Mouse (Mus musculus) heart, adult 2 months (tissue): ENCODE data around the gene Hdgfl3. TPM values are rescaled to one million over a fixed set of nuclear protein-coding genes. Genes with fewer than 3 reads are reported as not detected.

ENCODE experiments used
- DNase-seq, 2 experiments: peaks; one replicate each; pipeline ENCODE4 v3.0.0; 2021
- H3K27ac ChIP-seq: fragments of 200-600 bp; 2 replicates; pipeline ENCODE4 v1.8.1; 2022
- H3K27me3 ChIP-seq: fragments of 200-500 bp; 2 replicates; pipeline ENCODE4 v1.6.1; 2012; ENCODE audit warnings: mild to moderate bottlenecking, low read length, inconsistent platforms, mixed read lengths; ENCODE audit not compliant: control insufficient read depth, insufficient read depth
- H3K36me3 ChIP-seq: fragments of 200-500 bp; 2 replicates; pipeline ENCODE4 v1.6.1; 2012; ENCODE audit warnings: low read length, inconsistent platforms; ENCODE audit not compliant: control insufficient read depth, insufficient read depth
- H3K4me1 ChIP-seq: fragments of 200-500 bp; 2 replicates; pipeline ENCODE4 v1.6.1; 2011; ENCODE audit warnings: low read length; ENCODE audit not compliant: control insufficient read depth, insufficient read depth
- H3K4me3 ChIP-seq: fragments of 200-600 bp; 2 replicates; pipeline ENCODE4 v1.8.1; 2022
- H3K79me2 ChIP-seq: fragments of 200-500 bp; replicated peaks from 2 replicates; pipeline ENCODE4 v1.6.1; 2012; ENCODE audit warnings: mild to moderate bottlenecking, inconsistent platforms, low read length, moderate library complexity, mixed read lengths; ENCODE audit not compliant: control insufficient read depth, insufficient read depth
- H3K9ac ChIP-seq: fragments of 200-500 bp; 2 replicates; pipeline ENCODE4 v1.6.1; 2012; ENCODE audit warnings: low read depth, mild to moderate bottlenecking, control low read depth, inconsistent platforms, low read length, mixed read lengths
- CTCF ChIP-seq: fragments of 200-600 bp; IDR thresholded peaks from 2 replicates; pipeline ENCODE4 v1.8.1; 2022; ENCODE audit warnings: antibody characterized with exemption, mild to moderate bottlenecking, moderate library complexity
- EP300 ChIP-seq: fragments of 200-500 bp; IDR thresholded peaks from 2 replicates; pipeline ENCODE4 v1.6.1; 2011; ENCODE audit warnings: low read depth, low read length, control low read depth; ENCODE audit not compliant: insufficient read depth
- POLR2A ChIP-seq: fragments of 200-500 bp; IDR thresholded peaks from 2 replicates; pipeline ENCODE4 v1.6.1; 2011; ENCODE audit warnings: mild to moderate bottlenecking, low read depth, low read length, control low read depth; ENCODE audit not compliant: insufficient read depth
- WGBS: fragments of 180-500 bp; shearing (Covaris S2); methylation state at CpG from one replicate; pipeline ENCODE4 v1.1.7; 2018; 5-methylcytosine and 5-hydroxymethylcytosine counted together
- intact Hi-C: fragments of 180-260 bp; cut with DNase I; formaldehyde crosslinking; loops from one replicate; pipeline ENCODE4 v1.15.1; 2025
- polyA plus RNA-seq: library from polyadenylated mRNA; depleted of rRNA; stranded (reverse); fragments of >200 nt; gene quantifications from 2 replicates; pipeline ENCODE4 v1.2.3, GENCODE M21; 2012
- total RNA-seq, 2 experiments: library from RNA; stranded (reverse); gene quantifications; 2 replicates each; pipeline ENCODE4 v1.2.3; 2021

The Hdgfl3 gene
- total and polyA plus RNA-seq, 3 experiments: 1.8 to 8.0 (median 7.8) TPM

GRCm38 (mm10) chr7:81885128-81885527 lies 49.1 kb downstream of the Hdgfl3 start:
- Histone ChIP-seq H3K4me3 (no peak overlapping the region), H3K27ac (no peak overlapping the region), H3K4me1 (no peaks in the 10 kb centered on the region), H3K36me3 (no peaks in the 10 kb centered on the region; the same call in 1 of the 2 replicates), H3K79me2 (no peaks in the 10 kb centered on the region), H3K9ac (no peak overlapping the region), H3K27me3 (no peaks in the 10 kb centered on the region)
- 89% methylated on average over 4 of the region's 4 CpGs for WGBS
- TF ChIP-seq POLR2A (no peak), CTCF (no peak), EP300 (no peak)
- no peak for DNase-seq
- intact Hi-C loops: no loop called here

DNA sequence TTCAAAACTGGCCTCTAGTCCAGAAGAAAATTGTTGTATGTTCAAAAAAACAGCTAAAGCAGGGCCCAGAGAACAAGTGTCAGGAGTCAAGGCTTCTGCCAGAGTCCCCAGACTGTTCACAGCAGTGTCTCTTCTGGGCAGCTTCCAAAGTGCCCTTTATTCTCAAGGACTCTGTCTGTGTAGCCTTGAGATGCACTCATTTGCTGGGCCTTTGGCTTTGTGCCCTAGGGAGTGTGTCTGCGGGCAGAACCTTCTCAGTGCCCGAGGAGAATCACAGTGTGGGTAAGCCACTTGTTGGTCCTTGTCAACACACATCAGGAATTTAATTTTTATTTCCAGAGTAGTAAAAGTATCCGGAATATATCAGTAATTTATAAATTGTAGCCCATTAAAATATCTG lies 52.7 kb downstream of the Hdgfl3 start:
- intact Hi-C loops: no loop called here
- TF ChIP-seq POLR2A (no peak), CTCF (no peak), EP300 (no peak)
- no peak overlapping the region for H3K27ac ChIP-seq
- H3K27me3 ChIP-seq: no peaks in the 10 kb centered on the region
- no peak for DNase-seq
- H3K9ac ChIP-seq: no peak overlapping the region
- WGBS: 72% methylated on average over 3 of the region's 3 CpGs
- no peak overlapping the region for H3K4me3 ChIP-seq
- H3K36me3 ChIP-seq: no peaks in the 10 kb centered on the region
- H3K79me2 ChIP-seq: no peaks in the 10 kb centered on the region
- no peaks in the 10 kb centered on the region for H3K4me1 ChIP-seq

DNA sequence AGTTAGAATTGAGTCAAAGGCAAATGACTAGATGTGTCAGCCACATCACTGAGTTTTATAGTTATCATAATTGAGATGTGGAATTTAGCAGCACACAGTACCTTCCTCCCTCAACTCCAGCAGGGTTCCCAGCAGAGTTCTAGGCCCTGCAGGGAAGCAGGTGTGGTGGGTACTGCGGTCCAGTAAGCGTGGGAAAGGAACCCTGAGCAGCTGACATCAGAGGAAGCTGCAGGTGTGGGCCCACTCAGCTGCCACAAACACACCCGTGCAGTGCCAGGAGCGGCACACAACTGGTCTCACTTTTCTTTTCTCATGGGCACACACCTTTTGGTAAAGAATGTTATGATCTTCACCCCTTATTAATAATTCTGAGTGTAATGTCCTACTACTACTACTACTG lies 53.5 kb downstream of the Hdgfl3 start:
- Histone ChIP-seq H3K36me3 (no peaks in the 10 kb centered on the region), H3K27me3 (no peaks in the 10 kb centered on the region), H3K9ac (no peak overlapping the region), H3K27ac (no peak overlapping the region), H3K79me2 (no peaks in the 10 kb centered on the region), H3K4me3 (no peak overlapping the region), H3K4me1 (no peaks in the 10 kb centered on the region)
- TF ChIP-seq CTCF: no peak
- no peak for TF ChIP-seq POLR2A
- no peak for TF ChIP-seq EP300
- 85% methylated on average over 4 of the region's 4 CpGs for WGBS
- DNase-seq: no peak
- intact Hi-C loops: no loop called here

DNA sequence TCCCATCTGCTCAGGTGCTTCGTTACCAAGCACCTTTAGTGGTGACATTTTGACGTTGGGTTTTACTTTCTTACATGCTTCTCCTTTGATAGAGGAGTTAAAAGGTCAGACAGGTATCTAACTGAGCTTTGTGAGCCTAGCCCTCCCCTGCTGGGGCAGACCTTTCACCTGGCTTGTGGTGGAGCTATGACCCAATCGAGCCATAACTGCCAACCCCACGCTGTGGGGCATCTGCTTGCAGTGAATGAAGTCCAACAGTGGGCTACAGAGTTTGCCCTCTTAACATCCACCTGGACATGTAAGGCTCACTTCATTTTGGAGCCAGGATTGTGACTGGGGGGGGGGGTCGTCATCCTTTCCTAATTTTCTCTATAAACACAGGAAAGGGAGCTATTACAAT lies 54.0 kb downstream of the Hdgfl3 start:
- intact Hi-C loops: no loop called here
- 87% methylated on average over 5 of the region's 5 CpGs for WGBS
- no peak overlapping the region for H3K4me3 ChIP-seq
- H3K27me3 ChIP-seq: no peaks in the 10 kb centered on the region
- no peak overlapping the region for H3K27ac ChIP-seq
- H3K9ac ChIP-seq: no peak overlapping the region
- H3K36me3 ChIP-seq: no peaks in the 10 kb centered on the region
- H3K79me2 ChIP-seq: no peaks in the 10 kb centered on the region
- no peaks in the 10 kb centered on the region for H3K4me1 ChIP-seq
- TF ChIP-seq CTCF (no peak), EP300 (no peak), POLR2A (no peak)
- no peak for DNase-seq

- no peak for DNase-seq
- Histone ChIP-seq H3K27me3 (no peaks in the 10 kb centered on the region), H3K9ac (no peak overlapping the region), H3K4me3 (no peak overlapping the region), H3K4me1 (no peaks in the 10 kb centered on the region), H3K79me2 (no peaks in the 10 kb centered on the region), H3K27ac (no peak overlapping the region), H3K36me3 (no peaks in the 10 kb centered on the region)
- intact Hi-C loops: no loop called here
- TF ChIP-seq CTCF: no peak
- WGBS: 53% methylated on average over 9 of the region's 9 CpGs
Observed at GRCm38 (mm10) chr7:81875372-81875771, 58.9 kb downstream of the Hdgfl3 start.

DNA sequence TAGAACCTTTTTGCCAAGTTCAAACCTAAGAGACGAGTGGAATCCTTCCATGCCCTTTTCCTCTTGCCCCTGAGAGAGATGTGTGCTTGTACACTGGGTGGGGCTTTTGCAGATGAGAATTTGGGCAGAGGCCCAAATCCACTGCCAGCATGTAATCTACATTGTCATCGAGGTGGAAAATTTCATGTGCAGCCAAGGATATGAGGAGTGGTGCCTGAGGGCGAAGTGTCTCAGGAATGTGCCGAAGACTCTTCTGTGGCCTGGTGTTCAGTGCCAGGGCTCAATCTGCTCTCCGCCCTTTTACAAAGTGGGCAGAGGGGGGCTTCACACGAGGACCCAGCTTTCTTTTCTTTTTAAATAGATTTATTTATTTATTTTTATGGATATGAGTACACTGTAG lies 59.6 kb downstream of the Hdgfl3 start:
- Histone ChIP-seq H3K4me3 (no peak overlapping the region), H3K27ac (no peak overlapping the region), H3K4me1 (no peaks in the 10 kb centered on the region), H3K27me3 (no peaks in the 10 kb centered on the region), H3K9ac (no peak overlapping the region), H3K36me3 (no peaks in the 10 kb centered on the region), H3K79me2 (no peaks in the 10 kb centered on the region)
- intact Hi-C loops: no loop called here
- 54% methylated on average over 6 of the region's 6 CpGs for WGBS
- TF ChIP-seq POLR2A (no peak), EP300 (no peak)
- peak in 1 of 2 experiments; percentile 18 for DNase-seq

DNA sequence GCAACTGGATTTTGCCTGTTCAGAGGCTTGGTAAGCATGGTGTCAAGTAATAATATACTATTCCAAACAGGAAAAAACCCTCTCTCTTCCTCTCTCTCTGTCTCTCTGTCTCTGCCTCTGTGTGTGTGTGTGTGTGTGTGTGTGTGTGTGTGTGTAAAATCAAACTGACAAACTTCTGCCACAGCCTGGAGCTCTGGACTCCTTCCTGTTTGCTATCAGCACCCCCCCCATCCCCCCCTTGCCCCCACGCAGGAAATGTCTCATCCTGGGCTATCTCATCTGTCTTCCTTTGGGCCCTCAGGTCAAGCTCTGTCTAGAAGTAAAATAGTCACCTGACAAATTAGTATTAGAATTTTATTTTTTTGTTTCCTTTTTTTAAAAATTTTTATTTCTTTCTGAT lies 60.5 kb downstream of the Hdgfl3 start:
- Histone ChIP-seq H3K36me3 (no peaks in the 10 kb centered on the region), H3K27ac (no peak overlapping the region), H3K79me2 (no peaks in the 10 kb centered on the region), H3K4me1 (no peaks in the 10 kb centered on the region), H3K27me3 (no peaks in the 10 kb centered on the region), H3K4me3 (no peak overlapping the region), H3K9ac (no peak overlapping the region)
- intact Hi-C loops: no loop called here
- WGBS: 61% methylated on average over 1 of the region's 1 CpGs
- TF ChIP-seq CTCF (no peak), EP300 (no peak), POLR2A (no peak)
- DNase-seq: no peak
